Mouse (Mus musculus) Patski (cell line): ENCODE data around the gene Selenbp1. TPM values are rescaled to one million over a fixed set of nuclear protein-coding genes. Genes with fewer than 3 reads are reported as not detected.
"Not testable (repeated sequence)": the region's sequence is repeated elsewhere in the genome, so short reads cannot be mapped to it uniquely, and the experiment has no call there.

Source experiments
- ATAC-seq: fragments of 100-300 bp; one replicate; pipeline ENCODE4 v1.8.0; 2021
- CTCF ChIA-PET: fragments of 350-600 bp; sonication (Branson Sonifier 250); formaldehyde crosslinking; loops from one replicate; lab custom pipeline; 2022; ENCODE audit warnings: inconsistent platforms; lab: Charles Lee
- POLR2A ChIA-PET: fragments of 350-600 bp; sonication (Branson Sonifier 250); formaldehyde crosslinking; loops from one replicate; lab custom pipeline; 2022; ENCODE audit warnings: antibody characterized with exemption, inconsistent platforms; lab: Charles Lee
- DNase-seq: peaks from one replicate; pipeline ENCODE4 v3.0.0-alpha.2; 2011; ENCODE audit warnings: low read depth, low spot score
- H3K27me3 ChIP-seq: fragments of 371-371 bp; one replicate; pipeline ENCODE4 v1.5.1; 2021
- CTCF ChIP-seq: fragments of 100-300 bp; IDR thresholded peaks from one replicate; pipeline ENCODE4 v1.5.1; 2021
- in situ Hi-C: fragments of 300-500 bp; cut with MboI; formaldehyde crosslinking; loops from 3 replicates; pipeline ENCODE4 v1.11.1; 2018; ENCODE audit warnings: low pct_unique_long_range_greater_than_20kb, mixed read lengths
- polyA plus RNA-seq: library from polyadenylated mRNA; unstranded; gene quantifications from one replicate; pipeline ENCODE4 v1.2.3, GENCODE M21; 2021

Selenbp1 gene
- polyA plus RNA-seq, result 2.3 TPM

GRCm38 (mm10) chr3:94932809-94933564 is at the start of gene Selenbp1:
Gene Selenbp1, plus strand, starts transcription at chr3:94933056.
- no peaks in the 10 kb centered on the region for H3K27me3 ChIP-seq
- TF ChIP-seq CTCF, result no peak
- POLR2A ChIA-PET, result no interaction called here

GRCm38 (mm10) chr3:94886316-94887224 is 46.3 kb upstream of the Selenbp1 start, which contains the start of gene Psmb4:
Gene Psmb4, minus strand, starts transcription at chr3:94886961.
- ATAC-seq (peak; percentile 79), DNase-seq (peak; percentile 68)
- no peak for TF ChIP-seq CTCF
- in situ Hi-C loops, result loop anchor here (10.0 kb wide), 1 partner anchor 108 kb away; no protein-coding TSS in a partner anchor
- H3K27me3 ChIP-seq, result no peaks in the 10 kb centered on the region
- ChIA-PET CTCF (interaction anchor here (0.7 to 2.4 kb wide), 3 partner anchors 13 to 110 kb away, joined by 3 to 16 read pairs (median 3); no protein-coding TSS in a partner anchor), POLR2A (no interaction called here)

More at GRCm38 (mm10) chr3:94932809-94933564, at the start of gene Selenbp1:
- DNase-seq, result no peak
- no peak for ATAC-seq
- in situ Hi-C loops, result no loop called here
- CTCF ChIA-PET, result no interaction called here

GRCm38 (mm10) chr3:94888595-94888994 is 44.3 kb upstream of the Selenbp1 start:
- peak; percentile 85 for DNase-seq
- in situ Hi-C loops, result loop anchor here (10.0 kb wide), 1 partner anchor 106 kb away; no protein-coding TSS in a partner anchor
- ChIA-PET CTCF (interaction anchor here (1.0 to 7.1 kb wide), 7 partner anchors 14 to 105 kb away, joined by 3 to 105 read pairs (median 5); partner anchors contain the start of gene Rfx5), POLR2A (interaction anchor here (1.3 kb wide), 1 partner anchor 14 kb away, joined by 5 read pairs; no protein-coding TSS in a partner anchor)
- H3K27me3 ChIP-seq, result peaks cover 9% of the 10 kb centered on the region
- peak; percentile 72 for ATAC-seq
- TF ChIP-seq CTCF, result no peak

- no peak for TF ChIP-seq CTCF
- CTCF ChIA-PET, result interaction anchor here (7.1 kb wide), 1 partner anchor 9 kb away, joined by 105 read pairs; no protein-coding TSS in a partner anchor
- H3K27me3 ChIP-seq, result peaks cover 38% of the 10 kb centered on the region
- in situ Hi-C loops, result no loop called here
- DNase-seq (no peak), ATAC-seq (no peak)
- POLR2A ChIA-PET, result interaction anchor here (0.9 to 1.2 kb wide), 2 partner anchors 8 to 96 kb away, joined by 3 read pairs; no protein-coding TSS in a partner anchor
Observed at GRCm38 (mm10) chr3:94894076-94894475, 38.8 kb upstream of the Selenbp1 start.

- CTCF ChIA-PET, result interaction anchor here (0.6 to 5.5 kb wide), 19 partner anchors 10 to 534 kb away, joined by 3 to 105 read pairs (median 4); partner anchors contain the start of gene Rfx5
- DNase-seq, result no peak
- peak; percentile 73 for ATAC-seq
- H3K27me3 ChIP-seq, result no peaks in the 10 kb centered on the region
- TF ChIP-seq CTCF, result peak; percentile 91
- in situ Hi-C loops, result loop anchor here (5.0 kb wide), 1 partner anchor 95 kb away; no protein-coding TSS in a partner anchor
- POLR2A ChIA-PET, result interaction anchor here (0.9 to 1.0 kb wide), 2 partner anchors 9 to 14 kb away, joined by 3 to 5 read pairs; no protein-coding TSS in a partner anchor
Observed at GRCm38 (mm10) chr3:94902747-94903146, 30.1 kb upstream of the Selenbp1 start.

- POLR2A ChIA-PET, H3K27me3 ChIP-seq, DNase-seq, ATAC-seq: not testable (repeated sequence)
- in situ Hi-C loops, result loop anchor here (5.0 kb wide), 1 partner anchor 93 kb away; no protein-coding TSS in a partner anchor
- CTCF ChIA-PET, result interaction anchor here (1.2 to 5.5 kb wide), 6 partner anchors 13 to 103 kb away, joined by 3 to 105 read pairs (median 14); no protein-coding TSS in a partner anchor
- TF ChIP-seq CTCF, result peak; percentile 73
Observed at GRCm38 (mm10) chr3:94904759-94905158, 28.1 kb upstream of the Selenbp1 start.

- POLR2A ChIA-PET, result no interaction called here
- peaks cover 4% of the 10 kb centered on the region for H3K27me3 ChIP-seq
- in situ Hi-C loops, result no loop called here
- DNase-seq (no peak), ATAC-seq (no peak)
- CTCF ChIA-PET, result interaction anchor here (0.8 to 1.1 kb wide), 3 partner anchors 10 to 16 kb away, joined by 3 read pairs; no protein-coding TSS in a partner anchor
- no peak for TF ChIP-seq CTCF
Observed at GRCm38 (mm10) chr3:94906482-94906881, 26.4 kb upstream of the Selenbp1 start.

- no peak for TF ChIP-seq CTCF
- CTCF ChIA-PET, result interaction anchor here (2.2 kb wide), 1 partner anchor 8 kb away, joined by 7 read pairs; no protein-coding TSS in a partner anchor
- ATAC-seq, result no peak
- in situ Hi-C loops, result no loop called here
- POLR2A ChIA-PET, result interaction anchor here (0.7 kb wide), 1 partner anchor 161 kb away, joined by 3 read pairs; no protein-coding TSS in a partner anchor
- DNase-seq, result no peak
- peaks cover 4% of the 10 kb centered on the region for H3K27me3 ChIP-seq
Observed at GRCm38 (mm10) chr3:94911050-94911693, 21.7 kb upstream of the Selenbp1 start.

- H3K27me3 ChIP-seq, result peaks cover 2% of the 10 kb centered on the region
- ChIA-PET POLR2A (no interaction called here), CTCF (interaction anchor here (1.1 to 2.5 kb wide), 4 partner anchors 10 to 34 kb away, joined by 3 to 11 read pairs (median 5); no protein-coding TSS in a partner anchor)
- no peak for TF ChIP-seq CTCF
- DNase-seq (peak; percentile 34), ATAC-seq (peak; percentile 11)
- in situ Hi-C loops, result no loop called here
Observed at GRCm38 (mm10) chr3:94913801-94914200, 19.1 kb upstream of the Selenbp1 start.
